Mouse (Mus musculus) C2C12 (cell line): ENCODE data around the gene Tbc1d8.

Source experiments
- CTCF ChIP-seq: IDR thresholded peaks from one replicate; pipeline ENCODE4 v1.5.1; 2011; ENCODE audit not compliant: control insufficient read depth, insufficient read depth, insufficient read length
- USF1 ChIP-seq: IDR thresholded peaks from one replicate; pipeline ENCODE4 v1.6.1; 2011; ENCODE audit warnings: low read depth, mild to moderate bottlenecking, control low read depth, moderate library complexity

DNA sequence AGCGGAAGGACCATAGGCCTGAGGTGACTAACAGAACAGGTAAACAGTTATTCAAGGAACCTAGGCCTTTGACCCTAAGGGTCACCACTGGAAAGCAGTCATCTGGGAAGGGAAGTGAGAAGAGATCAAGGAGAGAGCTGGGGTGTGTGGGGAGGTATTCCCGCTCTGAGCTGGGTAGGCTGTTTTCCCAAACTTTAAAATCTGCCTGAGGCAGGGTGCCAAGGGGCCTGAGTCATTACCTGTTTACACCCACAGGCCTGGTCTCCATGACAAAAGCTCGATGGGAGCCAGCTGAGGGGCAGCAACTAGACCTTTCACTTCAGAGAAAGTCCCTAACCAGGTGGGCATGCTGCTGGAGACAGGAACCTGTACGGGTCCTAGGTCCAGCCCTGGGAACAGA is 79.3 kb downstream of the Tbc1d8 start:
- TF ChIP-seq USF1 = no peak
- TF ChIP-seq CTCF = no peak
